Mouse (Mus musculus): ENCODE measurements around the gene Klhl29. TPM values are rescaled to one million over a fixed set of nuclear protein-coding genes. Genes with fewer than 3 reads are reported as not detected.

The Klhl29 gene
- polyA plus RNA-seq, 1 experiment: 6.1 TPM

GRCm38 (mm10) chr12:5336927-5337712, 38.4 kb downstream of the Klhl29 start:
- Histone ChIP-seq H3K4me1 (ENCODE audit: control insufficient read depth, insufficient read depth, low read length) (no peaks in the 10 kb centered on the region), H3K27ac (ENCODE audit: insufficient read depth, low read length) (no peak overlapping the region), H3K4me3 (ENCODE audit: insufficient read depth, low read length) (no peak overlapping the region)
- TF ChIP-seq POLR2A (IDR thresholded peaks at IDR 0.05; ENCODE audit: low read depth, low read length) (no peak), CTCF (IDR thresholded peaks at IDR 0.05; ENCODE audit: borderline replicate concordance, insufficient read depth, low read length) (no peak)

GRCm38 (mm10) chr12:5336331-5336730, 39.2 kb downstream of the Klhl29 start:
- TF ChIP-seq POLR2A (IDR thresholded peaks at IDR 0.05; ENCODE audit: low read depth, low read length) (no peak), CTCF (IDR thresholded peaks at IDR 0.05; ENCODE audit: borderline replicate concordance, insufficient read depth, low read length) (no peak)
- Histone ChIP-seq H3K4me1 (ENCODE audit: control insufficient read depth, insufficient read depth, low read length) (no peaks in the 10 kb centered on the region), H3K27ac (ENCODE audit: insufficient read depth, low read length) (no peak overlapping the region), H3K4me3 (ENCODE audit: insufficient read depth, low read length) (no peak overlapping the region)

GRCm38 (mm10) chr12:5334956-5335355, 40.5 kb downstream of the Klhl29 start:
- no peak overlapping the region for H3K27ac ChIP-seq (ENCODE audit: insufficient read depth, low read length)
- no peak for TF ChIP-seq POLR2A (IDR thresholded peaks at IDR 0.05; ENCODE audit: low read depth, low read length)
- TF ChIP-seq CTCF (IDR thresholded peaks at IDR 0.05; ENCODE audit: borderline replicate concordance, insufficient read depth, low read length): no peak
- no peaks in the 10 kb centered on the region for H3K4me1 ChIP-seq (ENCODE audit: control insufficient read depth, insufficient read depth, low read length)
- no peak overlapping the region for H3K4me3 ChIP-seq (ENCODE audit: insufficient read depth, low read length)

- Histone ChIP-seq H3K27ac (ENCODE audit: insufficient read depth, low read length) (no peak overlapping the region), H3K4me1 (ENCODE audit: control insufficient read depth, insufficient read depth, low read length) (no peaks in the 10 kb centered on the region)
Measured at GRCm38 (mm10) chr12:5334175-5334574, 41.3 kb downstream of the Klhl29 start.

GRCm38 (mm10) chr12:5331810-5332484, 43.5 kb downstream of the Klhl29 start:
- no peak overlapping the region for H3K4me3 ChIP-seq (ENCODE audit: insufficient read depth, low read length)
- no peak overlapping the region for H3K27ac ChIP-seq (ENCODE audit: insufficient read depth, low read length)
- no peaks in the 10 kb centered on the region for H3K4me1 ChIP-seq (ENCODE audit: control insufficient read depth, insufficient read depth, low read length)
- TF ChIP-seq CTCF (IDR thresholded peaks at IDR 0.05; ENCODE audit: borderline replicate concordance, insufficient read depth, low read length) (no peak), POLR2A (IDR thresholded peaks at IDR 0.05; ENCODE audit: low read depth, low read length) (no peak)

More at GRCm38 (mm10) chr12:5334175-5334574, 41.3 kb downstream of the Klhl29 start:
- H3K4me3 ChIP-seq (ENCODE audit: insufficient read depth, low read length): no peak overlapping the region
- no peak for TF ChIP-seq CTCF (IDR thresholded peaks at IDR 0.05; ENCODE audit: borderline replicate concordance, insufficient read depth, low read length)
- no peak for TF ChIP-seq POLR2A (IDR thresholded peaks at IDR 0.05; ENCODE audit: low read depth, low read length)

GRCm38 (mm10) chr12:5330496-5331070, 44.9 kb downstream of the Klhl29 start:
- Histone ChIP-seq H3K4me1 (ENCODE audit: control insufficient read depth, insufficient read depth, low read length) (no peaks in the 10 kb centered on the region), H3K4me3 (ENCODE audit: insufficient read depth, low read length) (no peak overlapping the region), H3K27ac (ENCODE audit: insufficient read depth, low read length) (no peak overlapping the region)
- TF ChIP-seq CTCF (IDR thresholded peaks at IDR 0.05; ENCODE audit: borderline replicate concordance, insufficient read depth, low read length) (no peak), POLR2A (IDR thresholded peaks at IDR 0.05; ENCODE audit: low read depth, low read length) (no peak)

- no peak overlapping the region for H3K4me3 ChIP-seq (ENCODE audit: insufficient read depth, low read length)
- TF ChIP-seq CTCF (IDR thresholded peaks at IDR 0.05; ENCODE audit: borderline replicate concordance, insufficient read depth, low read length): no peak
- no peak for TF ChIP-seq POLR2A (IDR thresholded peaks at IDR 0.05; ENCODE audit: low read depth, low read length)
- H3K4me1 ChIP-seq (ENCODE audit: control insufficient read depth, insufficient read depth, low read length): no peaks in the 10 kb centered on the region
- H3K27ac ChIP-seq (ENCODE audit: insufficient read depth, low read length): no peak overlapping the region
Measured at GRCm38 (mm10) chr12:5322444-5323087, 52.9 kb downstream of the Klhl29 start.

- Histone ChIP-seq H3K4me3 (ENCODE audit: insufficient read depth, low read length) (no peak overlapping the region), H3K4me1 (ENCODE audit: control insufficient read depth, insufficient read depth, low read length) (no peaks in the 10 kb centered on the region), H3K27ac (ENCODE audit: insufficient read depth, low read length) (no peak overlapping the region)
- no peak for TF ChIP-seq CTCF (IDR thresholded peaks at IDR 0.05; ENCODE audit: borderline replicate concordance, insufficient read depth, low read length)
- TF ChIP-seq POLR2A (IDR thresholded peaks at IDR 0.05; ENCODE audit: low read depth, low read length): no peak
Measured at GRCm38 (mm10) chr12:5321017-5321416, 54.5 kb downstream of the Klhl29 start.

- Histone ChIP-seq H3K4me3 (ENCODE audit: insufficient read depth, low read length) (no peak overlapping the region), H3K27ac (ENCODE audit: insufficient read depth, low read length) (no peak overlapping the region), H3K4me1 (ENCODE audit: control insufficient read depth, insufficient read depth, low read length) (no peaks in the 10 kb centered on the region; the same call in 1 of the 2 replicates)
- TF ChIP-seq CTCF (IDR thresholded peaks at IDR 0.05; ENCODE audit: borderline replicate concordance, insufficient read depth, low read length) (no peak), POLR2A (IDR thresholded peaks at IDR 0.05; ENCODE audit: low read depth, low read length) (no peak)
Measured at GRCm38 (mm10) chr12:5319359-5319973, 56.0 kb downstream of the Klhl29 start.
